In the genomic region with DNA sequence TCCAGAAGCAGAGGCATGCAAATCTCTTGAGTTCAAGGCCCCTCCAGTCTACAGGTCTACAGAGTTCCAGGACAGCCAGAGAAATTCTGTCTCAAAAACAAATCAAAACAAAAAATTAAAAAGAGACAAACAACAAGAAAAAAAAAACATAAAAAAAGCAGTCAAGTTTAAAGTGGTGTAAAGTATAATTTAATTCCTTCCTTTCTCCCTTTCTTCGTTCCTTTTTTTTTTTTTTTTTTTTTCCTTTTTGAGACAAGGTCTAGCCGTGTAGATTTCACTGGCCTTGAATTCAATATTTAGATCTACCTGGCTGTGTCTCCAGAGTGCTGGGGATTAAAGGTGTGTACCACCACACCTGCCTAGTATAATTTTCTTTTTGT, we compare ENCODE assay signal across 8 mouse cellular contexts. TPM values are rescaled to one million over a fixed set of nuclear protein-coding genes. Genes with fewer than 3 reads are reported as not detected.
A peak's percentile ranks its signal among the peaks of the same experiment; 100 is the strongest.
DNase-seq lines count a peak whose midpoint lies in the region; ATAC-seq and TF ChIP-seq lines count a peak whose summit lies in the region.

No protein-coding gene starts in this region.

- H3K9me3 ChIP-seq in heart, embryonic 16.5 days (replicated peaks; ENCODE audit: control insufficient read depth, low read length), result no peaks in the 10 kb centered on the region
- 0 out of 2 replicates have a peak, but pooled peaks cover 4% of the 10 kb centered on the region for H3K9me3 ChIP-seq in ES-Bruce4 (replicated peaks; ENCODE audit: control insufficient read depth, insufficient read depth, low read length, poor library complexity, severe bottlenecking)
- no peaks in the 10 kb centered on the region for H3K9me3 ChIP-seq in forebrain, embryonic 12.5 days
- H3K9me3 ChIP-seq in liver, embryonic 14.5 days (ENCODE audit: control insufficient read depth, low read length), result no peaks in the 10 kb centered on the region

- peak overlapping the region; percentile 92 for H3K4me3 ChIP-seq in heart, embryonic 16.5 days (ENCODE audit: low read length)
- no peak overlapping the region for H3K4me3 ChIP-seq in ES-Bruce4 (ENCODE audit: low read depth, low read length)
- no peak overlapping the region for H3K4me3 ChIP-seq in forebrain, embryonic 12.5 days (replicated peaks)
- H3K4me3 ChIP-seq in liver, embryonic 14.5 days (ENCODE audit: insufficient read depth in 1 of 2, low read depth in 2 of 2, low read length in 2 of 2), result peak overlapping the region; percentile 78 to 86

- 48% methylated on average over 2 of the region's 2 CpGs for WGBS in heart, embryonic 16.5 days
- 64% methylated on average over 2 of the region's 2 CpGs for WGBS in forebrain, embryonic 12.5 days
- WGBS in liver, embryonic 14.5 days (ENCODE audit: insufficient replicate concordance), result 48% methylated on average over 2 of the region's 2 CpGs

- H3K27ac ChIP-seq in heart, embryonic 16.5 days (ENCODE audit: low read length), result no peak overlapping the region
- no peak overlapping the region for H3K27ac ChIP-seq in ES-Bruce4 (ENCODE audit: insufficient read depth, low read length)
- no peak overlapping the region for H3K27ac ChIP-seq in forebrain, embryonic 12.5 days
- no peak overlapping the region for H3K27ac ChIP-seq in liver, embryonic 14.5 days

- no peaks in the 10 kb centered on the region for H3K27me3 ChIP-seq in heart, embryonic 16.5 days (ENCODE audit: control insufficient read depth, insufficient read depth, low read length)
- no peaks in the 10 kb centered on the region for H3K27me3 ChIP-seq in ES-Bruce4 (ENCODE audit: control insufficient read depth, insufficient read depth, low read length, poor library complexity, severe bottlenecking)
- H3K27me3 ChIP-seq in forebrain, embryonic 12.5 days, result no peaks in the 10 kb centered on the region
- no peaks in the 10 kb centered on the region for H3K27me3 ChIP-seq in liver, embryonic 14.5 days (ENCODE audit: control insufficient read depth, insufficient read depth, low read length)

- peak overlapping the region; percentile 84 for H3K4me2 ChIP-seq in heart, embryonic 16.5 days (ENCODE audit: low read depth, low read length)
- peak overlapping the region; percentile 74 for H3K4me2 ChIP-seq in forebrain, embryonic 12.5 days
- H3K4me2 ChIP-seq in liver, embryonic 14.5 days (ENCODE audit: low read depth), result peak overlapping the region; percentile 93

- H3K4me1 ChIP-seq in heart, embryonic 16.5 days (ENCODE audit: control insufficient read depth, insufficient read depth, low read length), result peaks cover 18% of the 10 kb centered on the region
- no peaks in the 10 kb centered on the region for H3K4me1 ChIP-seq in ES-Bruce4 (ENCODE audit: control insufficient read depth, insufficient read depth, low read length)
- peaks cover 18% of the 10 kb centered on the region for H3K4me1 ChIP-seq in forebrain, embryonic 12.5 days
- H3K4me1 ChIP-seq in liver, embryonic 14.5 days (replicated peaks; ENCODE audit: control insufficient read depth in 2 of 2, insufficient read depth in 2 of 2, low read length in 1 of 2), result peaks cover 17 to 19% of the 10 kb centered on the region in 2 experiments

- no peak for TF ChIP-seq EP300 in ES-Bruce4 (IDR thresholded peaks at IDR 0.05; ENCODE audit: insufficient read depth, low read depth, low read length)
- no peak for TF ChIP-seq EP300 in liver, embryonic 14.5 days (IDR thresholded peaks at IDR 0.05; ENCODE audit: low read depth)

- no peak for DNase-seq in heart, postnatal 4 days
- DNase-seq in liver, embryonic 14.5 days (ENCODE audit: low read depth in 3 of 3, low spot score in 3 of 3), result no peak
- DNase-seq in left cerebral cortex, postnatal 10 days (ENCODE audit: extremely low spot score in 1 of 2, low spot score in 2 of 2), result no peak
- no peak for DNase-seq in adrenal gland, postnatal 10 days
- DNase-seq in ovary, postnatal 10 days (ENCODE audit: low spot score), result no peak

- no peak for TF ChIP-seq POLR2A in ES-Bruce4 (IDR thresholded peaks at IDR 0.05; ENCODE audit: insufficient read depth, low read length)

- intact Hi-C loops in left cerebral cortex, postnatal 10 days (cut with DNase I), result no loop called here

- no peak for TF ChIP-seq CTCF in ES-Bruce4 (IDR thresholded peaks at IDR 0.05; ENCODE audit: low read depth, low read length)
- no peak for TF ChIP-seq CTCF in liver, embryonic 14.5 days (IDR thresholded peaks at IDR 0.05; ENCODE audit: low read depth)

- H3K9ac ChIP-seq in heart, embryonic 16.5 days (ENCODE audit: low read length), result peak overlapping the region; percentile 66
- H3K9ac ChIP-seq in ES-Bruce4 (ENCODE audit: low read depth, poor library complexity, severe bottlenecking), result peak overlapping the region; percentile 93; the same call in 1 of the 2 replicates
- H3K9ac ChIP-seq in forebrain, embryonic 12.5 days, result no peak overlapping the region
- H3K9ac ChIP-seq in liver, embryonic 14.5 days (replicated peaks), result peak overlapping the region; percentile 70

- ATAC-seq in heart, embryonic 16.5 days (replicated peaks; ENCODE audit: extremely low read depth, insufficient read depth, low FRiP score), result no peak
- ATAC-seq in forebrain, embryonic 12.5 days (ENCODE audit: low FRiP score), result no peak
- no peak for ATAC-seq in liver, embryonic 14.5 days (ENCODE audit: insufficient read depth)

- no peaks in the 10 kb centered on the region for H3K36me3 ChIP-seq in heart, embryonic 16.5 days (ENCODE audit: control insufficient read depth, insufficient read depth)
- no peaks in the 10 kb centered on the region for H3K36me3 ChIP-seq in ES-Bruce4 (ENCODE audit: control insufficient read depth, insufficient read depth, low read length, poor library complexity, severe bottlenecking)
- no peaks in the 10 kb centered on the region for H3K36me3 ChIP-seq in forebrain, embryonic 12.5 days (replicated peaks)
- no peaks in the 10 kb centered on the region for H3K36me3 ChIP-seq in liver, embryonic 14.5 days (replicated peaks; ENCODE audit: control insufficient read depth, insufficient read depth, low read depth)

RNA-seq across cellular contexts. Expression of a gene that starts 1.4 kb away (rescaled TPM):
- 12.7 and 14.0 TPM in 2 replicates for polyA plus RNA-seq in heart, embryonic 16.5 days (2015; fragmentation: Nextera tagmentation; extraction: Ambion mirVana)
- 10 to 100 TPM; 17.0 to 17.8 TPM for total RNA-seq in heart, postnatal 4 days (2021)
- polyA plus RNA-seq in ES-Bruce4 (2011; ENCODE audit: insufficient read depth, insufficient read length, low read depth, missing spikeins), result 38.4 and 41.0 TPM in 2 replicates
- 29.1 and 30.0 TPM in 2 replicates for polyA plus RNA-seq in forebrain, embryonic 12.5 days (2016; fragmentation: Nextera tagmentation; extraction: Ambion mirVana)
- polyA plus RNA-seq in liver, embryonic 14.5 days (2012; rRNA removed), result 2.5 and 4.4 TPM in 2 replicates
- 7.9 and 8.4 TPM in 2 replicates for polyA plus RNA-seq in liver, embryonic 14.5 days (2014; fragmentation: Nextera tagmentation; extraction: Ambion mirVana)
- total RNA-seq in left cerebral cortex, postnatal 10 days (2021), result 10 to 100 TPM; 32.8 to 33.3 TPM
- 10 to 100 TPM; 23.3 to 28.1 TPM for total RNA-seq in adrenal gland, postnatal 10 days (2021)

Comparison
In these comparisons a context has a peak if more than half of its experiments do, and no peak if none do; other contexts are left out.
1. H3K4me3 ChIP-seq: peak in heart, embryonic 16.5 days (single experiment) and liver, embryonic 14.5 days (2 of 2); none in ES-Bruce4 (single experiment) and forebrain, embryonic 12.5 days (single experiment).
2. Peak in every context shown above with its lines, with median percentiles within 50 percentile points of each other: H3K4me2 ChIP-seq.